Mouse (Mus musculus) layer of hippocampus, postnatal 25 days (tissue): Measurements from ENCODE around the gene Olfr1186. TPM values are rescaled to one million over a fixed set of nuclear protein-coding genes. Genes with fewer than 3 reads are reported as not detected.
"Not testable (repeated sequence)": the region's sequence is repeated elsewhere in the genome, so short reads cannot be mapped to it uniquely, and the experiment has no call there.

Source experiments
- DNase-seq, 2 experiments: peaks; one replicate each; pipeline ENCODE4 v3.0.0; 2022; ENCODE audit warnings: mixed read lengths in 2 of 2, low spot score in 1 of 2; ENCODE audit errors: extremely low spot score in 1 of 2
- total RNA-seq, 2 experiments: library from RNA; stranded (reverse); gene quantifications; 2 replicates each; pipeline ENCODE4 v1.2.3; 2021

Olfr1186 gene
- total RNA-seq: not detected

- no peak for DNase-seq
Measured at GRCm38 (mm10) chr2:88518251-88518650, at the start of gene Olfr1186. Olfr1186 (plus strand) TSS chr2:88518551.

DNA sequence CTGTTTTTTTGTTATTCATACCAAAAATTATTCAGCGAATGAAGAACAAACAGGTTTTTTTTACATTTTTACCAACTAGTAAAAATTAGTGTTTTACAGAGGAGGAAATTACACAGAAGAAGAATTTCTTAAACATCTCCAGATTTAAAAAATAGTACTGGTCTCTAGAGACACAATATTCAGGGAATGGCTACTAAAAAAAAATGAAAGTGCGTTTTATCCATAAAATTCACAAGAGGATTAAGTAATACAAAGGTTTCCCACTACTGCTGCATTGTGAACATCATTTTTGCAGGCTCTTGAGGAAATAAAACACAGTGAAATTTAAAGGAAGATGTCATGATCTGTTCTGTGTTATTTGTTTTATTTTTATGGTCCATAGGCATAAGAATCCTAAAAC is 35.1 kb upstream of the Olfr1186 start, which contains the start of gene Olfr1184:
Gene Olfr1184, plus strand, starts transcription at position 301 of the 400 bp plus-strand sequence.
- no peak for DNase-seq

GRCm38 (mm10) chr2:88493020-88493419 is 25.3 kb upstream of the Olfr1186 start, which contains the start of gene Olfr1185-ps1:
Olfr1185-ps1 (plus strand) TSS chr2:88493320.
- DNase-seq: no peak

DNA sequence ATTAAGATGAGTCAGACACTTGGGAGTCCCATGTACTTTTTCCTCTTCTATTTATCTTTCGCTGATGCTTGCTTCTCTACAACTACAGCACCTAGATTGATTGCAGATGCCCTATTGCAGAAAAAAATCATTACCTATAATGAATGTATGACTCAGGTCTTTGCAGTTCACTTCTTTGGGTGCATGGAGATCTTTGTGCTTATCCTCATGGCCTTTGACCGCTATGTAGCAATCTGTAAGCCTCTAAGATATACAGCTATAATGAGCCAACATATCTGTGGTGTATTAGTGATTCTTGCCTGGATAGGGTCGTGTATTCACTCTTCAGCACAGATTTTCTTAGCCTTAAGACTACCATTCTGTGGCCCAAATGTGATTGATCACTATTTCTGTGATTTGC is 7.4 kb downstream of the Olfr1186 start:
- DNase-seq: no peak

DNA sequence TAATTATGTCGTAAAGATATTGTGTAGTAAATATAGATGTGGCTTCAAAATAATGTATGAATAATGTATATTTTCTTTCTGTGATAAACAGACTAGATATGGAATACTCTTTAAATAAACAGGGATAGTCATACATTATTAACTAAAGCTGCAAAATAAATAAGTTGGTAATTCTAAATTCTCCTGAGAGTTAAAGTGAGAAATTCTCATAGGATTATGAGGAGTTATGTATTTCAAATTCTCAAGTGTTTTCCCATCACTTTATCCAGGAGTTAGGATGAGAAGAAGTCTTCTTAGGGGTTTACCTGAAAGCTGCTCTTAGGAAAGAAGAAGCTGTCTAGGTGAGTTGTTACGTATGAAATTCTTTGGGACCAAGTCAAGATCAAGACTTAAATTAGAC is 38.3 kb downstream of the Olfr1186 start, which contains the start of gene Olfr1188:
Gene Olfr1188, plus strand, starts transcription at position 301 of the 400 bp plus-strand sequence.
- no peak for DNase-seq

DNA sequence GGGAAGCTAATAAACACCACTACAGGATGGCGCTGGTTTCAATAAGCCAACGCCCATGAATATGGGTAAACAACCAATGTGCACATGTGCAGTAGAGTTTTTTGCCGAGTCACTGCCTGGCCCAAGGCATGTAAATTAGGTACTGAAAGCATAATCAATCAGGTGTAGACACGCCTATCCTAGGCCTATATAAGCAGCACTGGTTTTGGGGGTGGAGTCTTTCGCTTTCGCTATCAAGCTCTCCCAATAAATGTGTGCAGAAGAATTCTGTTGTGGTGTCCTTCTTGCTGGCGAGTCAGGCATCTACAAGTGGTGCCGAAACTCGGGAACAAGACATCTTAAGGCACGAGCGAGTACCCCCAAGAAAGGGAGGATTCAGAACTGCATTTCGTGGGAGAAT is 54.3 kb downstream of the Olfr1186 start:
- DNase-seq: not testable (repeated sequence)

Other genes with a start within 250 kb of the Olfr1186 start
- not detected for gene Olfr1173, start 238.7 kb upstream of the Olfr1186 start, total RNA-seq
- not detected for gene Olfr1174-ps, start 203.4 kb upstream of the Olfr1186 start, total RNA-seq
- gene Olfr1175-ps, start 191.3 kb upstream of the Olfr1186 start, total RNA-seq: not detected
- gene Olfr1176, start 181.8 kb upstream of the Olfr1186 start, total RNA-seq: not detected
- not detected for gene Olfr1177-ps, start 172.1 kb upstream of the Olfr1186 start, total RNA-seq
- not detected for gene Olfr1178, start 131.5 kb upstream of the Olfr1186 start, total RNA-seq
- gene Olfr1179, start 112.1 kb upstream of the Olfr1186 start, total RNA-seq: not detected
- not detected for gene Olfr1180, start 99.4 kb upstream of the Olfr1186 start, total RNA-seq
- not detected for gene Olfr1181, start 92.4 kb upstream of the Olfr1186 start, total RNA-seq
- not detected for gene Gm13757, start 69.4 kb upstream of the Olfr1186 start, total RNA-seq
- not detected for gene Olfr1183, start 63.7 kb upstream of the Olfr1186 start, total RNA-seq
- not detected for gene Olfr1184, start 35.0 kb upstream of the Olfr1186 start, total RNA-seq
- not detected for gene Olfr1185-ps1, start 25.2 kb upstream of the Olfr1186 start, total RNA-seq
- not detected for gene Olfr1188, start 38.4 kb downstream of the Olfr1186 start, total RNA-seq
- not detected for gene Olfr1189, start 67.9 kb downstream of the Olfr1186 start, total RNA-seq
- under 1 TPM in 1 of 2 experiments, not detected in 1; 0.05 TPM for gene Olfr1191-ps1, start 122.0 kb downstream of the Olfr1186 start, total RNA-seq
- not detected for gene Olfr1192-ps1, start 130.0 kb downstream of the Olfr1186 start, total RNA-seq
- not detected for gene Olfr1193, start 157.1 kb downstream of the Olfr1186 start, total RNA-seq
- not detected for gene Olfr1195, start 170.6 kb downstream of the Olfr1186 start, total RNA-seq
- not detected for gene Olfr1196, start 186.0 kb downstream of the Olfr1186 start, total RNA-seq
- gene Olfr1197, start 213.8 kb downstream of the Olfr1186 start, total RNA-seq: not detected
- gene Olfr1198, start 232.8 kb downstream of the Olfr1186 start, total RNA-seq: not detected
- gene Olfr1199, start 241.9 kb downstream of the Olfr1186 start, total RNA-seq: not detected